Mouse (Mus musculus) kidney, embryonic 15.5 days (tissue): ENCODE results near the gene Ssty2. TPM values are rescaled to one million over a fixed set of nuclear protein-coding genes. Genes with fewer than 3 reads are reported as not detected.
"Not testable (repeated sequence)": the region's sequence is repeated elsewhere in the genome, so short reads cannot be mapped to it uniquely, and the experiment has no call there.

Source experiments
- ATAC-seq: fragments of 200-750 bp; cut with Nextera tagmentation; replicated peaks from 2 replicates; pipeline ENCODE4 v1.8.0; 2017; ENCODE audit warnings: moderate TSS enrichment; ENCODE audit not compliant: low FRiP score
- H3K27ac ChIP-seq: fragments of 300-500 bp; sonication (generic); 2 replicates; pipeline ENCODE4 v1.5.1; 2015; ENCODE audit warnings: mild to moderate bottlenecking, inconsistent platforms
- H3K27me3 ChIP-seq: fragments of 300-500 bp; sonication (generic); 2 replicates; pipeline ENCODE4 v1.6.1; 2015; ENCODE audit warnings: inconsistent platforms
- H3K36me3 ChIP-seq: fragments of 300-500 bp; sonication (generic); 2 replicates; pipeline ENCODE4 v1.6.1; 2015; ENCODE audit warnings: inconsistent platforms
- H3K4me1 ChIP-seq: fragments of 300-500 bp; sonication (generic); 2 replicates; pipeline ENCODE4 v1.6.1; 2015; ENCODE audit warnings: inconsistent platforms
- H3K4me2 ChIP-seq: fragments of 300-500 bp; sonication (generic); 2 replicates; pipeline ENCODE4 v1.6.1; 2015; ENCODE audit warnings: moderate library complexity, mild to moderate bottlenecking, inconsistent platforms
- H3K4me3 ChIP-seq: fragments of 300-500 bp; sonication (generic); replicated peaks from 2 replicates; pipeline ENCODE4 v1.5.1; 2015; ENCODE audit warnings: mild to moderate bottlenecking, inconsistent platforms
- H3K9ac ChIP-seq: fragments of 300-500 bp; sonication (generic); 2 replicates; pipeline ENCODE4 v1.6.1; 2015; ENCODE audit warnings: mild to moderate bottlenecking, inconsistent platforms
- H3K9me3 ChIP-seq: fragments of 300-500 bp; sonication (generic); replicated peaks from 2 replicates; pipeline ENCODE4 v1.6.1; 2016; ENCODE audit warnings: inconsistent platforms
- WGBS: fragments of 180-500 bp; shearing (Covaris S2); methylation state at CpG from one replicate; pipeline ENCODE4 v1.1.7; 2015; ENCODE audit warnings: mixed read lengths; 5-methylcytosine and 5-hydroxymethylcytosine counted together
- polyA plus RNA-seq: library from polyadenylated mRNA; unstranded; fragments of >200 nt; fragmentation: Nextera tagmentation; extraction: Ambion mirVana; gene quantifications from 2 replicates; pipeline ENCODE4 v1.2.1, GENCODE M21; 2015

Ssty2 gene
- polyA plus RNA-seq, result not detected in 2 replicates

- H3K9me3 ChIP-seq, H3K4me1 ChIP-seq, H3K27me3 ChIP-seq, H3K9ac ChIP-seq, H3K4me2 ChIP-seq, H3K27ac ChIP-seq, ATAC-seq, H3K4me3 ChIP-seq, H3K36me3 ChIP-seq: not testable (repeated sequence)
- no CpG with 5 or more reads among the region's 4 CpGs for WGBS
These were observed at the start of gene Ssty2 for GRCm38 (mm10) chrY:67047972-67048371. TSS of gene Ssty2 (minus strand) at chrY:67048072.
